Mouse (Mus musculus) common myeloid progenitor, adult 5-6 weeks (primary cell): ENCODE measurements around the gene Tuba1c. TPM values are rescaled to one million over a fixed set of nuclear protein-coding genes. Genes with fewer than 3 reads are reported as not detected.

Source experiments
- ATAC-seq: replicated peaks from 2 replicates; pipeline ENCODE4 v1.8.0; 2016; ENCODE audit warnings: low read depth, mild to moderate bottlenecking, moderate TSS enrichment, inconsistent platforms; ENCODE audit not compliant: poor library complexity, severe bottlenecking
- total RNA-seq: library from RNA; stranded (forward); fragments of 200-1000, 187-1606 nt; gene quantifications from 2 replicates; pipeline ENCODE4 v1.2.3, GENCODE M21; 2017

The Tuba1c gene
- total RNA-seq, 1 experiment from 2014 or later: 61.3 TPM

DNA sequence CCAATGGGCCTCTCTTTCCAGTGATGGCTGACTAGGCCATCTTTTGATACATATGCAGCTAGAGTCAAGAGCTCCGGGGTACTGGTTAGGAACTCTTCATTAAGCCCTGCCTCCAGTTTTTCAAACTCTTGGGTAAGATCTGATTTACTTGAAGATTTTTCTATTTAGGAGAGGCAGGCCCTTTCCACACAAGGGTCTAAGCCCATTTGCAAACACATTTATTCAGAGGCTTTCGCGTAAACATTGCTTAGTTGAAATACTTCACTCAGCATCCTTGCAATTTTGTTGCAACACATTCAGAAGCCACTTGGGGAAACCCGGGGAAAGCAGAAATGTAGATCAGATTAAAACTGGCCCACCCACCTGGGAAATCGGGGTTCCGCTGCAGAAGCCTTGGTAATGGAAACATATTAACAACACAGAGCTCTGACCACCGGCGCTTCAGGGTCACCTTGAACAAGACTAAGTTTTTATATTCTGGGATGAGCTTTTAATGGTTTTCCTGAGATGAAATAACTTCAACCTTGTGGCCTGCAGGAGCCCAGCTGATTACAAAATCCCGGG, 34.7 kb upstream of the Tuba1c start:
- ATAC-seq: no peak

DNA sequence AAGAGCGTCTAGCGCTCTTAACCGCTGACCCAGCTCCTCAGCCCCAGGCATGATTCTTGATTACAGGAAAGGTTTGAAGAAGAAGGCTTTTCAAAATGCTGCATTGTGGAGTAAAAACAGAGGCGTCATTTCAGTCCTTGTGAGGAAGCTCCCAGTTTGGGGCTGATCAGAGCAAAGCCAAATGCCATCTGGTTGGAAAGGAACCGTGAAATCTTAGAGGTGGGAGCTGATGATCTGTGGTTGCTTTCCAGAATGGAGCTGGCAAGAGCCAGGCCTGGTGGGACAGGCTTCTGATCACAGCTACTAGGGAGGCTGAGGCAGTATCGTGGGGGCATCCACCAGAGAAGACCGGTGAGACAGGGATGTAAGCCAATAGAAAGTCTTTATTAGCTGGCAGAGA, 32.9 kb upstream of the Tuba1c start:
- ATAC-seq: no peak

DNA sequence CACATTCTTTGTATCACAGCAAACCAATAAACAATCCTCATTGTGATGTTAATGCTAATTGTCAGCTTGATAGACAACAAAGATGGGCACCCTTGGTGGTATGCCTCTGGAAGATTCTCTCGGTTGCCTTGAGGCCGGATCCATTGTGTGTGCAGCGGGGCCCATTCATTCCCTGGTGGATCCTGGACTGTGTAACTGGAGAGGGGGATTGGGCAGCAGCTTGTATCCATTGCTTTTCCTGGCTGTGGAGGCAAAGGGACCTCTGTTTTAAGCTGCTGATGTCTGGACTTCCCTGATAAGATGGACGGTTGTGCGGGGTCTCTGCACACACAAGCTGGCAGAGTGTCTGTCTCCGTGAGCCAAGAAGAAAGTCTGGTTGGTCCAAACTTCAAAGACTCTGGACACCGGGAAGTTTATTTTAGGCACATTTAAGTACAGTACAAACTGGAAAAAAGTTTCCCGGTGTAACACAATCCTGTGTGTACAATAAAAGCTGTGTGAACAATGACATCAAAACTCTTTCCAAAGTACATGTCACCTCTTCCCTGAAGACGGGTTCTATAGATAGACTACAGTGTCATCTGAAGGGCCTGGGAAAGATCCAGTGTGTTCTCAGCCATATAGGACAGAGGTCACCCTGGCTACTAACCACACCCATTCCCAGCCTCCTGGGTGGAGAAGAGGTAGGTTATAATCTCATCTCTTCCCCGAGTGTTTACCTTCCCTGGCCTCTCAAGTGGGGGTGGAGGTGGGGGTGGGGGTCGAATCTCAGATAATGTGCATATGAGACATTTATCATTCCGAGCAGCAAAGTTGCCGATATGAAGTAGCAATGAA, 31.5 kb upstream of the Tuba1c start:
- ATAC-seq: no peak

DNA sequence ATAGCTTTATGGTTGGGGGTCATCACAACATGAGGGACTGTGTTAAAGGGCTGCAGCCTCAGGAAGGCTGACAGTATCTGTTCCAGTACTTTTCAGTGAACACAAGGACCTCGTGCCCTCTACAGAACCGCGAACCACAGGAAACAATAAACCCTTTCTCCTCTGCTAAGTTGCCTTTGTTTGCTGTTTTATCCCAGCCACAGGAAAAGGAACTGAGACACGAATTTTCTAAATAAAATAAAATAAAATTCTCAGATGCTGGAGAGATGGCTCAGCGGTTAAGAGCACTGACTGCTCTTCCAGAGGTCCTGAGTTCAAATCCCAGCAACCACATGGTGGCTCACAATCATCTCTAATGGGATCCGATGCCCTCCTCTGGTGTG, 30.9 kb upstream of the Tuba1c start:
- ATAC-seq: no peak

DNA sequence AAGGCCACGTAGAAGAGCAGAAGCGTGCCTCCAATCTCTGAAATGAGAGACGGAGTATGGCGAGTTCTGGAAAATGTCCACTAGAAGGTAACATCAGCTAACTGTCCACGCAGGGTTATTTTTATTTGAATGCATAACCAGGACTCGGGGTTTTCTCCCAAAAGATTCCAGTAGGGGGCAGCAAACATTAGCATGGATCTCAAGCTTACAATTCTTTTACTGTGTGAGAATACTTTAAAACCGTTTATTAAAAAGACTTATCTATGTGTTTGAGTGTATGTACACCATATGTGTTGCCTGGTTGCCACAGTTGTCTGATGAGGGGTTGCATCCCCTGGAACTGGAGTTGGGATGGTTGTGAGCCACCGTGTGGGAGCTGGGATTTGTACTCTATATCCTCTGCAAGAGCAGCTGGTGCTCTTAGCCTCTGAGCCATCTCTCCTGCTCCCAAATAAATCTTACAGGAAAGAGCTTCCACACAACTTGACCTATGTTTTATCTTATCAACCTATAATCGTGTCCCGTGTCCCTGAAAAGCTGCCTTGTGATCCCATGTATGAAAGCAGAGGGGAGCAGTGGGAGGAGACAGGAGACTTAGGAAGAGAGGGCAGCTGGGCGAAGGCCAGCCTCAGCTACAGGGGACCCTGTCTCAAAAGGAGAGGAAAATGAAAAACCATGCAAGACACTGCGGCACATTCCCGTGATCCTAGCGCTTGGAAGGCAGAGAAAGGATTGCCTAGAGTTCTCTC, 29.0 kb upstream of the Tuba1c start:
- peak; percentile 48 for ATAC-seq

DNA sequence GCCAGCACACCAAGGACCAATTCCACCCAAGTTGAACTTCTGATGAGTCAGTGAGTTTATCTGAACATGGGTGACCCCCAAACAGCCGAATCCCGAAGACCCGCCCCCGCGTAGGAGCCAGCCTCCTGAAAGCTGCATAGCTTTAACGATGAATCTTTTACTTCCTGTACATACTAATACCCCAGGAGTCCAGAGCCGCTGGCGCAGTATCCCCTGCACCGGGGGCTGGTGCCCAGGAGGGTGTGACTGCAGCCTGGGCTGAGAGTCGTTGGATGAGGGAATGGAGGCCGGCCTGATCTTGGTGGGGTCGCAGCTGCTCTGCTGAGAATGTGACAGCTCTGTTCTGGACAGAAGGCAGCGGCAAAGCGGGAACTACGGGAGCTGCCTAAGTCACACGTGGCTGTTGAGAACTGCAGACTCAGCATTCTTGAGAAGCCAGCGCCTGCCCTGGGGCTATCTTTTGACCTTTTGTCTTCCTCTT, 28.2 kb upstream of the Tuba1c start:
- peak; percentile 51 for ATAC-seq

DNA sequence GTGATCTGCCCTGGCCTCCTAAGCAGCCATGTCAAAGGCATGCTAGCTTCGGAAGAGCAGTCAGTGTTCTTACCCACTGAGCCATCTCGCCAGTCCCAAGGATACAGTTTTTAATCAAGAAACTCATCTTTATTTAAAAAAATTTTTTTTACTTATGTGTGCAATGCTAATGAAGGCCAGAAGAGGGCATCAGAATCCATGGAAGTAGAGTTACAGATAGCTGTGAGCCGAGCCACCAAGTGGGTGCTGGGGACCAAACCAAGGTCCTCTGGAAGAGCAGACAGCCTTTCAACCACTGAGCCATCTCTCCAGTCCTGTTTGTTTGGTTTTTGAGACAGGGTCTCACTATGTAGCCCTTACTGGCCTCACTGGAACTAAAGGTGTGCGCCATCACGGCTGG, 26.1 kb upstream of the Tuba1c start:
- ATAC-seq: no peak

DNA sequence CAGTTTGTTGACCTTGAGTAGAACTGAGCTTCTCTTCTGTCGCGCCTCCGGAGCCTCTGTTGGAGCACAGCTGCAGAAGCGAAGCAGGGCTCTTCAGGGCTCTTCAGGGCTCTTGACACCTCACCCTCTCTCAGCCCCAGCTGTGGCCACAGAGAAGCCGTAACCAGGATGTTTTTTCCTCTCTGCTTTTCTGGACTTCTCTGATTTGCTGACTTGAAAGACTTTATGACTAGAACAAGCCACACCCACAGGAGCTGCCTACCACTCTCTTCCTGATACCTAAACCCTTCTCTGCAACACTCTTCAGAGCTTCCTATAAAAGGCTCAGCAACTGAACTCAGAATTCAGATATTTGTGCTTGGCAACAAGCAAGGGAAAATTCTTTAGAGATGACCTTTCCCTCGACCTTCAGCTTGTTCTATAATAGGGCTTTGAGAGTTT, 20.9 kb upstream of the Tuba1c start:
- ATAC-seq: peak; percentile 90

DNA sequence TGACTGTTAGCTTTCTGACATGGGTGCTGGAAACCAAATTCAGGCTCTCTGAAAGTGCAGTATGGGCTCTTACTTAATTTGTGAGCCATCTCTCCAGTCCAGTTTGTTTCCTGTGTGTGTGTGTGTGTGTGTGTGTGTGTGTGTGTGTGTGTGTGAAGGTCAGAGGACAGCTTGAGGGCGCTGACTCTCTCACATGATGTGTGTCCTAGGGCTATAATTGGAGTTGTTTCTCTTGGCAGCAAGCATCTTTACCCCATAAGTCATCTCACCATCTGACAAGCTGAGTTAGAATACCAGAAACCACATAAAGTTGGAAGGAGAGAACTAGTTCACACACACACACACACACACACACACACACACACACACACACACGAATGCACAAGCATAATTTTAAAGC, 18.8 kb upstream of the Tuba1c start:
- no peak for ATAC-seq

DNA sequence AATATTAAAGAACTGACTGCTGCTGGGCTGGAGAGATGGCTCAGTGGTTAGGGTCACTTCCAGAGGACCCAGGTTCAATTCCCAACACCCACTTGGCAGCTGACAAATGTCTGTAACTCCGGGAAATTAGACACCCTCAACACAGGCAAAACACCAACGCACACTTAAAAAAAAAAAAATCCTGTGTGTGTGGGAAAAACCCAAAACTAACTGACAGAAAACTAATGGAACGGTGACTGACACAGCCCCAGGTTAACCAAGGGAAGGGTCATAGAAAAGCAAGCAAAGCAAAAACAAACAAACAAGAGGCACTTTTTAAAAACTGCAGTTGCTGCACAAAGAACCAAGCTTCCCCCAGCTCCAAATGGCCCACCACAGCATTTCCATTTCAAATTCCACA, 17.7 kb upstream of the Tuba1c start:
- ATAC-seq: no peak

DNA sequence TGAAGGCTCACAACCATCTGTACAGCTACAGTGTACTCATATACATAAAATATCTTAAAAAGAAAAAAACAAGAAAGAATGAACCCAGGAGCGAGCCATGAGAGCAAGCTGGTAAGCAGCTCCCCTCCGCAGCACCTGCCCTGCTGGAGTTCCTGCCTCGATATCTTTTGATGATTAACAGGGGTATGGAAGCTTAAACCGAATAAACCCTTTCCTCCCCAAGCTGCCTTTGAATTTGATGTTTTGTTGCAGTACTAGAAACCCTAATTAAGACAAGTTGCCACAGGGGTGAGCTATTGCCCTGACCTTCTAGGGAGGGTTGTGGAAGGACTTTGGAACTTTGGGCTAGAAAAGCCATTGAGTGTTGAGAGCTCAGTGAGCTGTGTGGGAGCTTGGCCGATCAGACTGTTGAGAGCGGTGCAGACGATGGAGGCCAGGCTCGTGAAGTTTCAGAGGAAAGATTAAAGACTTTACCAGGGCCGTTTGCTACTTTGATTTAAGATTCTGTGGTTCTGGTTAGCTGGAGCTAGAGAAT, 15.1 kb upstream of the Tuba1c start:
- no peak for ATAC-seq

DNA sequence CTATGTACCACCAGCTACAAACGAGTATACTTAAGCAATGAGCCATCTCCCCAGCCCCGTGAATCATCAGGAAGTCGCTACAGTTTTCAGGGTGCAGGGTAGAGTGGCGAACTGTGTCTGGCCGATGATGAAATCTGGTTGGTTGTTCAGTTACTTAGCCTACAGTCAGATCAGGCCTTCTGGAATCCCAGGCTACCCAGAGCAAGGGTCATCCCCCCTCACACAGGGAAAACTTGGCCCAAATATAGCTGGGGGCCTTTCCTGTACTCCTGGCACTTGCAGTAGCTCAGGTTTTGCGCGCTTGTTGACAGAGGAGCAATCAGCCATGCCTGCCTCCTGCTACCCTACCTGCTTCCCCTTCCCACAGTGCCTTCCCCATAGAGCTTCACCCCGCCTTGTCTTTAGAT, 12.3 kb upstream of the Tuba1c start:
- no peak for ATAC-seq

DNA sequence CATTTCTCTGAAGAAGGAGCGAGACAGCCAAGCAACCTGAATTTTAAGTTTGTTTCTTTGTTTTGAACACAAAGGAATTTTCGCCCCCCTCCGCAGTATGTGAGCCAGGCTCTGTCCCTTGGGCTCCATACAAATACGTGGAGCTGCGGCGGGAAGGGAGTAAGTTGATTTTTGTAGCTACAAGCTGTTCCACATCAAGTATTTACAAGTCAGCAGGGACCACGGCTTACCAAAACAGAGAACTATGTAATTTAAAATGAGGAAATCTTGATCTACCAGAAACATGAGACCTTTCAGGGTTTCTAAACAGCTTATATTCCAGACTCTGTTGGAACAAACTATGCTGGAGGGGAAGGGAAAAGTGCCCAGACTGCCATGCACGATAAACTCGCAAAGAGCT, 11.7 kb upstream of the Tuba1c start:
- no peak for ATAC-seq

DNA sequence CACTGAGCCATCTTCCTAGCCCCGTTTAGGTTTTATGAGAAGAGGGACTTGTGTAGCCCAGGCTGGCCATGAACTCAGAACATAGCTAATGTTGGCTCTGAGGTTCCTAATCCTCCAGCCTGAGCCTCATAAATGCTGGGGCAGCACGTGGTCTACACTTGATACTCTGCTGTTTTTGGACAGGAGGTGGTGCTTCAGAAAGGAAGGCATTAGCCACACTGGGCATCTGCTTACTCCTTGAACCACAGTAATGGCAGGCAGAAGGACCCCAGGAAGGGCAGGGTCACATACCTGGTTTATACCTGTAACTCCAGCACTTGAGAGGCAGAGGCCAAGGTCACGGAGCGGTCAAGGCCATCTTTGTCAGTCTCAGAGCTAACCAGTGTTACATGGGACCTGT, 11.1 kb upstream of the Tuba1c start:
- ATAC-seq: no peak

DNA sequence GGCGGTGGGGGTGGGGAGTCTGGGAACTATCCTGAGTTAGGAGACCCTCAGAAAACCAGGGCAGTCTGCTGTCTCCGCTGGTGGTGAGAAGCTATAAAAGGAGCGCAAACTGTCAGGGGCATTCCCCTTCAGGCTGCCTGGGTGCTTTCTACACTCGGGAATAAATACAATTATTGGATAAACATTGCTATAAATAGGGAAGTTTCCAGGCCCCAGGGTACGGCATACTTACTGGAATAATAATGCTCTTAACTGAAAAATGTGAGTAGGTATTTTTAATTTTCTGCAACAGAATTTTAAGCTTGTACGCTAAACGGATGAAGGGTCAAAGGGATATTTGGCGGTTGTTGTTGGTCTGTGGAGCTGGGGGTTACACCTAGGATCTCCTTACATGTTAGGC, 10.3 kb upstream of the Tuba1c start:
- ATAC-seq: no peak

DNA sequence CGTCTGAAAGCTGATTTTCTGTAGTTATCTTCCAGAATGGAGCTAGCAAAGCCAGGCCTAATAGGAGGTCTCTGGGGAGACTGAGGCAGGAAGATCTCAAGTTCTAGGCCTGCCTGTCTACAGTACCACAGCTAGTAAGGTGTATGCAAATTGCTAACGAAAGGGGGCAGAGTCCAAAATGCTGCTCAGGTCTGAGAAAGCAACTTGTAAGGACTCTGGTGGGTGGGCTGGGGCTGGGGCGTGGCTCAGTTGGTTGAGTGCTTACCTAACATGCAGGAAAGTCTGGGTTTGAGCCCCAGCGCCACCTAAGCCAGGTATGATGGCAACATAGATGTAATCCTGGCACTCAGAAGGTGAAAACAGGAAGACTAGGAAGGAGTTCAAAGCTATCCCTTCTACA, 9.5 kb upstream of the Tuba1c start:
- no peak for ATAC-seq

DNA sequence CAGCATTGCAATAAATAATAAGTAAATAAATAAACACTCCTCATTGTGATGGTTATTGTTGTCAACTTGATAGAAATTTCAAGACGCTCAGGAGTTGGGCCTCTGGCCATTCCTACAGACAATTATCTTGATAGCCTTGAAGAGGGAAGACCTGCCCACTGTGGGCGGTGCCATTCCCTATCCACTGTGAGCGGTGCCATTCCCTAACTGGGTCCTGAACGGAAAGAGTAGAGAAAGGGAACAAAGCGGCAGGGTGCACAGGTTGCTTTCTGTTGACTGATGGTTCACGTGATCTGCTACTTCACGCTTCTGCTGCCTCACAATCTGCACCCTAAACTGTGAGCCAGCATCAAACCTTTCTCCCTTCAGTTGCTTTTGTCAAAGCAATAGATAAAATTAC, 8.4 kb upstream of the Tuba1c start:
- no peak for ATAC-seq

DNA sequence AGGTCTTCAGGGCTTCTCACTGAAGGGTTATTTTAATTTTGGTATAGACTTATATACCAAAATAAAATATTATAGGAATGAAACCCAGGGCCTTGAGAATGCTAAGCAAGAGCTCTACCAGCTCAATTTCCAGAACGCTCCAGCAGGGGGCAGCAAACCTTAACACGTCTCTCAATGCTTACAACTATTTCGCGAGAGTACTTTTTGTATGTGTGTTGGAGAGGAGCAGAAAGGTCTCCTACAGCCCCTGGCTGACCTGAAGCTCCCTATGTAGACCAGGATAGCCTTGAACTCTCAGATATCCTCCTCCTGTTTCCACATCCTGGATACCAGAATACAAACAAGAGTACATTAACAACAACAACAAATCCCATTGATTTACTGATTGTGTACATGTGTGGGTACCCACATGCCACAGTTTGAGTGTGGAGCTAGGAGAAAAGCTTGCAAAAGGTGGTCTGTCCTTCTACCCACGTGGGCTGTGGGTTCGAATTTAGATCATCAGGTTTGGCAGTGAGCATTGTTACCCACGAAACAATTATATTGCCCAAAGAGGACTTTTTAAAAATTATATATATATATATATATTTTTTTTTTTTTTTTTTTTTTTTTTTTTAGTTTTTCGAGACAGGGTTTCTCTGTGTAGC, 4.9 kb upstream of the Tuba1c start:
- ATAC-seq: peak; percentile 64

DNA sequence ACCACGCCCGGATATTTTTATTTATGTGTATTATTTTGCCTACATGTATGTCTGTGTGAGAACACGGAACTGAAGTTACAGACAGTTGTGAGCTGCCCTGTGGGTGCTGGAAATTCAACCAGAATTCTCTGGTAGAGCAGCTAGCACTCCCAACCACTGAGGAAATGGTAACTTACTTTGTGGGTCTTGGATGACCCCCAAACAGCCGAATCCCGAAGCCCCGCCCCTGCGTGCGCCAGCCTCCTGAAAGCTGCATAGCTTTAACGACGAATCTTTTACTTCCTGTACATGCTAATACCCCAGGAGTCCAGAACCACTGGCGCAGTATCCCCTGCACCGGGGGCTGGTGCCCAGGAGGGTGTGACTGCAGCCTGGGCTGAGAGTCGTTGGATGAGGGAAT, 4.3 kb upstream of the Tuba1c start:
- ATAC-seq: no peak

DNA sequence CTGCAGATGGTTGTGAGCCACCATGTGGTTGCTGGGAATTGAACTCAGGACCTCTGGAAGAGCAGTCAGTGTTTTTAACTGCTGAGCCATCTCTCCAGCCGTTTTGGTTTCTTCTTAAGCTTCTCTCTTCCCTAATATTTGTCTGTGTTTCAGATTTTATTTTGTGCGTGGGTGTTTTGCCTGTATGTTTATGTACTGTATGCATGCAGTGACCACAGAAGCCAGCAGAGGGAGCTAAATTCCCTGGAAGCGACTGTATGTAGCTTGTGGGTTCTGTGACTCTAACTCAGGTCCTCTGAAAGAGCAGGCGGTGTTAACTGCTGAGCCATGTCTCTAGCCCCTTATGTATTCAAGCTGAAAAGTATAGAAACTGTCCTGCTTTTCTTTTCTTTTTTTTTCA, 3.4 kb upstream of the Tuba1c start:
- no peak for ATAC-seq
